Mouse (Mus musculus): Measurements from ENCODE around the gene Gpr34. TPM values are rescaled to one million over a fixed set of nuclear protein-coding genes. Genes with fewer than 3 reads are reported as not detected.

The Gpr34 gene
- polyA plus RNA-seq, 1 experiment from 2014 or later: not detected

DNA sequence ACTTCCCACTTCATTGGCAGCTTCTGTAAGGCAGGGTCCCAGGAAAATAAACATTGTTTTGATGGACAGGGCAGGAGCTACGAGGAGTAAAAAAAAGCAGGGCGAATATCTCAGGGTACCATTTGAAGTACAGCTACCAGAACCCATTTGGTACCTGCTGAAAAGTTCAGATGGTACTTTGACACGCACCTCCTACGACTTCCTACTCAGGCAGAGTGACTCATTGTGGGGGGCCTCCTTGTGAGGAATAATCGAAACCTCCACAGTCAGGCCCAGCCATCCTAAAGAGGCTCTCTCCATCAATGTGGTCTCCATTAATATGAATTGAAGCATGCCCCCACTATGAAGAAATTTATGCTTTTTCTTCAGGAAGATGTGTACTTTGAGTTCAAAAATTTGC lies 9.2 kb upstream of the Gpr34 start:
- TF ChIP-seq CTCF (IDR thresholded peaks at IDR 0.05): no peak
- in situ Hi-C loops (cut with MboI; ENCODE audit: low pct_unique_long_range_greater_than_20kb): no loop called here
- ChIA-PET POLR2A (no interaction called here), CTCF (no interaction called here)
- ATAC-seq: no peak
- H3K27me3 ChIP-seq: peaks cover 39% of the 10 kb centered on the region
- no peak for DNase-seq (ENCODE audit: low read depth, low spot score)

DNA sequence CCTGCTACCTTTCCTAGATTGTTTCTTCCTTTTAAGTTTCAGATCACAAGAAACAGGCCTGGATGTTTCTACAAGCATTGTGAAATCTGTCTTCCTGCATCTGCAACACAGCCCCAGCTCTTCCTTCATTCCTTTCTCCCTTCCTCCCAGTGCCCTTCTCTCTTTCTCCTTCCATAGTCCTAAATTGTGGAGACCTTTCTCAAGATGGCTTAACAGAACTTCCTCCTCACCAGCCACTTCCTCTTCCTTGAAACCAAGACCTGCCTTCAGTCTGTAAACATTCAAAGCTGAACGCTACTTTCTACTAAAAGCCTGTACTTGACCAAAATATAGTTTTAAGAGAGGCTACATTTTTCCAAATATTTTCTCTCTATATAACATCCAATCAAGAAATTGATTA lies 4.5 kb downstream of the Gpr34 start:
- POLR2A ChIA-PET: no interaction called here
- in situ Hi-C loops (cut with MboI; ENCODE audit: low pct_unique_long_range_greater_than_20kb): loop anchor here (25.0 kb wide), 1 partner anchor 949 kb away; no protein-coding TSS in a partner anchor
- H3K27me3 ChIP-seq: peaks cover 57% of the 10 kb centered on the region
- CTCF ChIA-PET: no interaction called here
- no peak for TF ChIP-seq CTCF (IDR thresholded peaks at IDR 0.05)
- ATAC-seq (no peak), DNase-seq (ENCODE audit: low read depth, low spot score) (no peak)

DNA sequence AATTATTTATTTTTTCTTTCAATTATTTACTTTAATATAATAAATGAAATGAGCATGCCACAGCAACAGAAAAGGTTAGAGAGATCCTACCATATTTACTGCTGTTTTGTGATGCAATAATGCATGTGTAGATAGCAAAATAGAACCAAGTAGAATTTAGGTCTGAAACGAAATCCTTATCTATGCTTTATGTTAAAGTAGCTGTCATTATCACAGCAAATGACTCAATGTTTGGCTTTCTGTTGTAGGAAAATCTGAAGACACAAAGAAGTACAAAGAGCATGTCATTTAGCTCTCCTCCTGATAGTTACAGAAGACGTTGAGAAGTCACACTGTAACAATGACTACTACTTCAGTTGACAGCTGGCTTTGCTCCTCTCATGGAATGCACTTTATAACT lies 7.0 kb downstream of the Gpr34 start:
- in situ Hi-C loops (cut with MboI; ENCODE audit: low pct_unique_long_range_greater_than_20kb): loop anchor here (25.0 kb wide), 1 partner anchor 952 kb away; no protein-coding TSS in a partner anchor
- ChIA-PET POLR2A (no interaction called here), CTCF (interaction anchor here (1.2 kb wide), 1 partner anchor 14 kb away, joined by 3 read pairs; no protein-coding TSS in a partner anchor)
- ATAC-seq (no peak), DNase-seq (ENCODE audit: low read depth, low spot score) (no peak)
- peaks cover 38% of the 10 kb centered on the region for H3K27me3 ChIP-seq
- no peak for TF ChIP-seq CTCF (IDR thresholded peaks at IDR 0.05)

DNA sequence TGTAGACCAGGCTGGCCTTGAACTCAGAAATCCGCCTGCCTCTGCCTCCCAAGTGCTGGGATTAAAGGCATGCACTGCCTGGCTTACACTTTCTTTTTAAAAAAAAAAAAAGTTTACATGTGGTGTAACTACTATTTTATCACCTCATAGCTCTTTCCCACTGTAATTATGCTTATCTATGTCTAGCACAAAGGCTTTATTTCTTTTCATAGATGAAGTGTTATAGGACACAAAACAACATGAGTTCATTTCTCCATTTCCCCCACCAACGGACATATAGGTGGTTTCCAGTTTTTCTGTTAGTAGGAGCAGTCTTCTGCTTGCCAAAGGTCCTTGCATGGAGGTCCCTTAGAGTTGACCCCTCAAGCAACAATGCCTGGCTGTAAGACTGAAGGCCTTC lies 20.0 kb downstream of the Gpr34 start:
- ATAC-seq (no peak), DNase-seq (ENCODE audit: low read depth, low spot score) (no peak)
- no peak for TF ChIP-seq CTCF (IDR thresholded peaks at IDR 0.05)
- ChIA-PET POLR2A (no interaction called here), CTCF (no interaction called here)
- peaks cover 20% of the 10 kb centered on the region for H3K27me3 ChIP-seq
- in situ Hi-C loops (cut with MboI; ENCODE audit: low pct_unique_long_range_greater_than_20kb): loop anchor here (10.0 kb wide), 1 partner anchor 187 kb away; the partner anchor contains the start of gene Nyx

DNA sequence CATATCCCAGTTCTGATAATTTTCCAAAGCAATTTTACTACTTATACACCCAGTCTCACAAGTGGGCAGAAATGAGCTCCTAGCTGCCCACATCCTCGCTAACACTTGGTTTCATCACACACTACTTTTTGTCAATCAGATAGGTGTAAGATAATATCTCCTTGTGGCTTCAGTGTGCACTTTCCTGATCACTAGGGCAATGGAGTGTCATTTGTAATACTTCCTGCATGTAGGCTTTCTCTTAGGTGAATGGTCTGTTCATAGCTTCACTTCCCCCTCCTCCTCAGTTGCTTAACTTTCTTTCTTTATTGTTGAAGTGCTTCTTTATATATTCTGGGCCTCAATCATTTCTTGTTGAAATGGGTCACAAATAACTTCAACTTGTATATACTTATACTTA lies 20.4 kb downstream of the Gpr34 start:
- peaks cover 19% of the 10 kb centered on the region for H3K27me3 ChIP-seq
- no peak for TF ChIP-seq CTCF (IDR thresholded peaks at IDR 0.05)
- DNase-seq (ENCODE audit: low read depth, low spot score) (no peak), ATAC-seq (no peak)
- in situ Hi-C loops (cut with MboI; ENCODE audit: low pct_unique_long_range_greater_than_20kb): loop anchor here (10.0 kb wide), 1 partner anchor 187 kb away; the partner anchor contains the start of gene Nyx
- ChIA-PET POLR2A (no interaction called here), CTCF (no interaction called here)

DNA sequence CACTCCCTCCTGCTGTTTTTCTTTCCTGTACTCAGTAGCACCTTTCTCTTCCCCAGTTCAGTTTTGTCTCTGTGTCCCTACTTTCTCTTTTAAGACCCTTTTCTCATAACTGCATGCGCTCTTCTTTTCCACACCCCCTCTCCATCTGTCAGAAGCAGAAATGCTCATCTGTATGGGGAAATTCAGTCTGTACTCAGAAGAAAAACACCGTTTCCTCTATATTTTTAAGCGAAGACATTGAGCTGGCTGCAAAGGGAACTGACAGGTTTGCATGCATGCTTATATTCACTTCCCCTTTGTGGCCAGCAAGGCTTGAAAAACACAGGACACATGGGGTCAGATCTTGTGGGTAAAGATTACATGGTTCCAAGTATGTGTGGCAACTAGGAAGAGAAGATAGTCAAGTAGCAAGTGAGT lies 23.1 kb downstream of the Gpr34 start:
- POLR2A ChIA-PET: no interaction called here

DNA sequence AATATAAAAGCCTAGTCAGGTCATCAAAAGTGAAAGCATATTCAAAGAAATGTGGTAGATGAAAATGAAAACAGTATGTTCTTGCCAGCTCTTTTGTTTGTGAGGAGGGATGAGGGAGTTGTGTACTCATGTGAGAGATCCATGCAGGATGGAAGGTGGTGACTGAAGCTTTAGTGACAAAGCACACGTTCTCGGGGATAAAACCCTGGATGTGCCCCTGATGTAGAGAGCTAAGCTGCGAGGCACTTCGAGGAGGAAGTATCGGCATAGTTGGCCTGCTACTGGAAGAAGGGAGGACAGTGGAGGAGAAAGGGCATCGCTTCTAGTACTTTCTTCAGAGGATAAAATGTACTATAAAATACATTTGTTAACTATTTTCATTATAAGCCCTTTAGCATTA lies 24.0 kb downstream of the Gpr34 start:
- POLR2A ChIA-PET: interaction anchor here (0.5 kb wide), 1 partner anchor 1507 kb away, joined by 4 read pairs; no protein-coding TSS in a partner anchor
- CTCF ChIA-PET: interaction anchor here (2.4 to 2.6 kb wide), 2 partner anchors 426 to 431 kb away, joined by 12 to 19 read pairs; no protein-coding TSS in a partner anchor
- TF ChIP-seq CTCF (IDR thresholded peaks at IDR 0.05): no peak
- peaks cover 22% of the 10 kb centered on the region for H3K27me3 ChIP-seq
- ATAC-seq (no peak), DNase-seq (ENCODE audit: low read depth, low spot score) (no peak)
- in situ Hi-C loops (cut with MboI; ENCODE audit: low pct_unique_long_range_greater_than_20kb): loop anchor here (5.0 to 10.0 kb wide), 2 partner anchors 191 to 429 kb away; partner anchors contain the start of gene Nyx

More for the DNA sequence above, 23.1 kb downstream of the Gpr34 start:
- DNase-seq (ENCODE audit: low read depth, low spot score): no peak
- CTCF ChIA-PET: interaction anchor here (2.4 to 2.6 kb wide), 2 partner anchors 425 to 430 kb away, joined by 12 to 19 read pairs; no protein-coding TSS in a partner anchor
- in situ Hi-C loops (cut with MboI; ENCODE audit: low pct_unique_long_range_greater_than_20kb): loop anchor here (5.0 to 10.0 kb wide), 2 partner anchors 190 to 428 kb away; partner anchors contain the start of gene Nyx
- peaks cover 23% of the 10 kb centered on the region for H3K27me3 ChIP-seq
- TF ChIP-seq CTCF (IDR thresholded peaks at IDR 0.05): no peak
- ATAC-seq: no peak

DNA sequence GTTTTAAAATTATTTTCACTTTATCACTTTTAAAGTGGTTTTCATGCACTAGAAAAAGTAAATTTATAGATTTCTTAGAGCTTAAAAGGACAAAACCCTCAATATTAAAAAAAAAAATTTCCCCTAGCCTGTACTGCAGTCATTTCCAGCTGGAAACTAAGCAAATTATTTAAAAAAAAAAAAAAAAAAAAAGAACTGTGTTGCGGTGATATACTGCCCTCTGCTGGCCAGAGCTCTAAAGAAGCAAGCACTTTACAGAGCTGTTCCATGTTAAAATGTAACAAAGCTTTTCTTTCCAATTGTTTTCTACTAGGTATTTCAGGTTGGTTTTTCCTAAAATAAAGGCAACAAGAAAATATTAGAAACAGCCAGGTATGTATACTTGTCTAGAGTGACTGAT lies 24.8 kb downstream of the Gpr34 start:
- peak; percentile 13 for DNase-seq (ENCODE audit: low read depth, low spot score)
- POLR2A ChIA-PET: interaction anchor here (0.6 kb wide), 1 partner anchor 63 kb away, joined by 5 read pairs; no protein-coding TSS in a partner anchor
- in situ Hi-C loops (cut with MboI; ENCODE audit: low pct_unique_long_range_greater_than_20kb): loop anchor here (5.0 to 10.0 kb wide), 2 partner anchors 192 to 429 kb away; partner anchors contain the start of gene Nyx
- no peak for ATAC-seq
- peak; percentile 49 for TF ChIP-seq CTCF (IDR thresholded peaks at IDR 0.05)
- CTCF ChIA-PET: interaction anchor here (0.6 to 2.6 kb wide), 7 partner anchors 16 to 432 kb away, joined by 3 to 19 read pairs (median 5); no protein-coding TSS in a partner anchor
- H3K27me3 ChIP-seq: peaks cover 23% of the 10 kb centered on the region

DNA sequence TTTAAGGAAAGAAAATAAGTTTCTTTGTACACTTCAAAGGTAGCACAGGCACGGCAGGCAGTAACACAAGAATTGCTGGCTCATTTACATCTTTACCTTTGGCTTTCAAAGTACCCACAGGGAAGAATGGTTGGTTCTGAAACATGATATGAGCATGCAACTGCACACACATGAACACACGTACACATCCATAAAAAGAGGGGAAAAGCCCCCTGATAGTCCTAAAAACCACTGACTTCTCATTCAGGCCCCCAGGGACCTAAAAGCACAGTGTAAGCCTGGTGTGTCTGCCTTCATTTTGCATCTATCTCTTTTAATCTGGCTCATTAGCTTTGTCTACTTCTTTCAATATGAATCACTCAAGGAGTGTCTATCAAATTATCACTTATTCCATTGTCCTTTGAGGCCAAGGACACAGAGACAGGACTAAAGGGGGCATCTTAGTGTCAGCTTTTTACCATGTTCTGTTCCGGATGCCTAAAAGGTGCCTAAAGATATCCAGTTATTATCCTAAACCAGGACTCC lies 26.8 kb downstream of the Gpr34 start:
- DNase-seq (ENCODE audit: low read depth, low spot score) (no peak), ATAC-seq (no peak)
- ChIA-PET POLR2A (no interaction called here), CTCF (no interaction called here)
- H3K27me3 ChIP-seq: peaks cover 31% of the 10 kb centered on the region
- in situ Hi-C loops (cut with MboI; ENCODE audit: low pct_unique_long_range_greater_than_20kb): loop anchor here (5.0 to 10.0 kb wide), 2 partner anchors 194 to 431 kb away; partner anchors contain the start of gene Nyx
- TF ChIP-seq CTCF (IDR thresholded peaks at IDR 0.05): no peak

DNA sequence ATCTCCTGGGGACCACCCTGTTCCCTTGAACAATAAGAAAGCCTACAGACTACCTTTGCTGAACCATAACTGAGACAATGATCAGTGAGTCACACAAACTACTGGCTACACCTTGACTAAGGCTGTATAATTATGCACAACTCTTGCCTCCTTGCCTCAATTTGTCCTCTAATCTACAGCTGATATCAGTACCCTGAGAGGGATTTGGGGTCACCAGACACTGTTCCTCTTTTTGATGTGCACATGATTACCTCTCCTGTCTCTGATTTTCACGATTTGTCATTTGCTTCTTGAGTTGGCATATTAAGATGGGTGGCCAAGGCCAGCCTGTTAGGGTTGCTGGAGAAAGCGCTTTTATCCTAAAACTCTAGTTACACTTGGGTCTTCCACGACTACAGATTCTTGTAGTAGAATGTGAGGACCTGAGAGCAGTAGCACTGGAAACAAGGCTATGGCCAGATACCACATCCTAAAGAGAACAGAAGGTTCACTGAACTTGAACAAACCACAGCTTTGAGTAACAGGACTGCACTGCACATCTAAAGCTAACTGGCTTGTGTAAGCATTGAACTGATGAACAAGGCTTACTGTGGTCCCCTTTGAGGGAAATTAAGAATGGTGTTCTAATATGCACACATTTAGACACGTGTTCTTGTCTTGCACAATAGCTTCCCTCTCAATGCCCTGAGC lies 27.5 kb downstream of the Gpr34 start:
- POLR2A ChIA-PET: no interaction called here
- H3K27me3 ChIP-seq: peaks cover 36% of the 10 kb centered on the region
- in situ Hi-C loops (cut with MboI; ENCODE audit: low pct_unique_long_range_greater_than_20kb): loop anchor here (5.0 to 10.0 kb wide), 2 partner anchors 195 to 432 kb away; partner anchors contain the start of gene Nyx
- ATAC-seq (no peak), DNase-seq (ENCODE audit: low read depth, low spot score) (no peak)
- CTCF ChIA-PET: interaction anchor here (1.1 to 1.6 kb wide), 2 partner anchors 9 to 21 kb away, joined by 3 to 5 read pairs; no protein-coding TSS in a partner anchor
- no peak for TF ChIP-seq CTCF (IDR thresholded peaks at IDR 0.05)

DNA sequence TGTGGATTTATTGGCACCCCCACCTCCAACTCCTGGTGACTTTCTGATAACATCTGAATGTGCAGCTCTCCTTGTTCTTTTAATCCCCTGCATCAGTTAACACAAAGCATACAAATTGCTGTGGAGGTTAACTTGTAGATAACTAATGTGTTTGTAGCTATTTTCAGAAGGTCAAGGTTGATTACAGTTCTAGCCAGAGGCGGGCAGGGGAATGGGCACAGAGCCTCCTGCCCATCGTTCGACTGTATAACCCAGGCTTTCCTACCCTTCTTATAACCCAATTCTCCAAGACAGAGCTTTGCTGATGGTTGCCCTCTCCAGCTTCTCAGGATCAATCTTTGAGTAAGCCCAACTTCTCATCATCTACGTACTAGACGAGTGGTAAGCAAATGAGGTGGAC lies 29.2 kb downstream of the Gpr34 start, which contains the start of gene Gpr82:
Gene Gpr82 (plus strand): TSS at position 301 of the 400 bp plus-strand sequence.
- no peak for ATAC-seq
- peaks cover 50% of the 10 kb centered on the region for H3K27me3 ChIP-seq
- TF ChIP-seq CTCF (IDR thresholded peaks at IDR 0.05): no peak
- in situ Hi-C loops (cut with MboI; ENCODE audit: low pct_unique_long_range_greater_than_20kb): no loop called here
- no peak for DNase-seq (ENCODE audit: low read depth, low spot score)
- POLR2A ChIA-PET: no interaction called here
- CTCF ChIA-PET: interaction anchor here (1.1 kb wide), 1 partner anchor 11 kb away, joined by 3 read pairs; no protein-coding TSS in a partner anchor
